Mouse (Mus musculus) midbrain, postnatal 0 days (tissue): Measurements from ENCODE around the gene Zdhhc16. TPM values are rescaled to one million over a fixed set of nuclear protein-coding genes. Genes with fewer than 3 reads are reported as not detected.

ENCODE experiments used
- ATAC-seq: fragments of 200-750 bp; cut with Nextera tagmentation; 2 replicates; pipeline ENCODE4 v1.8.0; 2017; ENCODE audit warnings: moderate number of reproducible peaks, mild to moderate bottlenecking, moderate TSS enrichment, moderate library complexity; ENCODE audit not compliant: low FRiP score
- DNase-seq: peaks from one replicate; pipeline ENCODE4 v3.0.0-alpha.2; 2015; ENCODE audit warnings: low spot score
- H3K27ac ChIP-seq: fragments of 300-500 bp; sonication (generic); 2 replicates; pipeline ENCODE4 v1.5.1; 2014; ENCODE audit warnings: low read depth, mild to moderate bottlenecking, low read length, mixed read lengths
- H3K27me3 ChIP-seq: fragments of 300-500 bp; sonication (generic); 2 replicates; pipeline ENCODE4 v1.6.1; 2014; ENCODE audit warnings: low read length, control low read depth, mixed read lengths; ENCODE audit not compliant: insufficient read depth
- H3K36me3 ChIP-seq: fragments of 300-500 bp; sonication (generic); 2 replicates; pipeline ENCODE4 v1.6.1; 2014; ENCODE audit warnings: low read length, control low read depth, mixed read lengths; ENCODE audit not compliant: insufficient read depth
- H3K4me1 ChIP-seq: fragments of 300-500 bp; sonication (generic); 2 replicates; pipeline ENCODE4 v1.6.1; 2014; ENCODE audit warnings: mild to moderate bottlenecking, control low read depth, antibody characterized with exemption, low read length, mixed read lengths; ENCODE audit not compliant: insufficient read depth
- H3K4me2 ChIP-seq: fragments of 300-500 bp; sonication (generic); 2 replicates; pipeline ENCODE4 v1.6.1; 2014; ENCODE audit warnings: low read depth, mild to moderate bottlenecking, low read length, mixed read lengths; ENCODE audit not compliant: poor library complexity, severe bottlenecking
- H3K4me3 ChIP-seq: fragments of 300-500 bp; sonication (generic); 2 replicates; pipeline ENCODE4 v1.5.1; 2014; ENCODE audit warnings: low read depth, mild to moderate bottlenecking, low read length, moderate library complexity
- H3K9ac ChIP-seq: fragments of 300-500 bp; sonication (generic); replicated peaks from 2 replicates; pipeline ENCODE4 v1.6.1; 2014; ENCODE audit warnings: mild to moderate bottlenecking, low read length, moderate library complexity, mixed read lengths; ENCODE audit not compliant: poor library complexity, severe bottlenecking
- H3K9me3 ChIP-seq: fragments of 300-500 bp; sonication (generic); 2 replicates; pipeline ENCODE4 v1.6.1; 2016; ENCODE audit warnings: low read length, control low read depth
- CTCF ChIP-seq: IDR thresholded peaks from 2 replicates; pipeline ENCODE4 v1.5.1; 2016; ENCODE audit warnings: antibody characterized with exemption, mild to moderate bottlenecking
- WGBS: fragments of 180-500 bp; shearing (Covaris S2); extraction: QIAGEN DNeasy Blood & Tissue Kit; methylation state at CpG from one replicate; pipeline ENCODE4 v1.1.7; 2014; 5-methylcytosine and 5-hydroxymethylcytosine counted together
- polyA plus RNA-seq: library from polyadenylated mRNA; unstranded; fragments of >200 nt; fragmentation: Nextera tagmentation; extraction: Ambion mirVana; gene quantifications from 2 replicates; pipeline ENCODE4 v1.2.1, GENCODE M21; 2015
- total RNA-seq: library from RNA; depleted of rRNA; stranded (reverse); fragments of >200 nt; gene quantifications from 2 replicates; pipeline ENCODE4 v1.2.3, GENCODE M21; 2014

The Zdhhc16 gene
- total and polyA plus RNA-seq, 2 experiments from 2014 or later, result 49.2 to 86.7 TPM

- H3K9ac ChIP-seq, result peak within 1 kb of the TSS; percentile 76
- DNase-seq, result peak; percentile 99
- H3K36me3 ChIP-seq, result no peaks in the 10 kb centered on the region
- ATAC-seq, result peak; percentile 95
- TF ChIP-seq CTCF, result peak; percentile 35; the same call in 1 of the 2 replicates
- under 1% methylated on average over 47 of the region's 68 CpGs for WGBS
- H3K27me3 ChIP-seq, result 0 out of 2 replicates have a peak, but pooled peaks cover 4% of the 10 kb centered on the region
- peak within 1 kb of the TSS; percentile 99 for H3K4me2 ChIP-seq
- H3K4me3 ChIP-seq, result peak within 1 kb of the TSS; percentile 86
- H3K9me3 ChIP-seq, result no peaks in the 10 kb centered on the region
- peak within 1 kb of the TSS; percentile 80 for H3K27ac ChIP-seq
- H3K4me1 ChIP-seq, result no peaks in the 10 kb centered on the region
Measured at GRCm38 (mm10) chr19:41980819-41981594, 47.7 kb downstream of the Zdhhc16 start, which contains the start of gene Mms19. Gene Mms19 (minus strand): TSS chr19:41981157.

GRCm38 (mm10) chr19:41981595-41981927 lies 48.3 kb downstream of the Zdhhc16 start, which contains the start of gene Ubtd1:
Gene Ubtd1 (plus strand): TSS chr19:41981763.
- no peak for DNase-seq
- no peak for TF ChIP-seq CTCF
- Histone ChIP-seq H3K36me3 (no peaks in the 10 kb centered on the region), H3K27me3 (0 out of 2 replicates have a peak, but pooled peaks cover 4% of the 10 kb centered on the region), H3K9ac (peak within 1 kb of the TSS; percentile 76), H3K4me1 (no peaks in the 10 kb centered on the region), H3K27ac (peak within 1 kb of the TSS; percentile 80), H3K9me3 (no peaks in the 10 kb centered on the region), H3K4me3 (peak within 1 kb of the TSS; percentile 86), H3K4me2 (peak within 1 kb of the TSS; percentile 99)
- ATAC-seq, result no peak
- 0% methylated on average over 22 of the region's 33 CpGs for WGBS

GRCm38 (mm10) chr19:41981931-41982790 lies 48.9 kb downstream of the Zdhhc16 start:
- no peaks in the 10 kb centered on the region for H3K36me3 ChIP-seq
- no peaks in the 10 kb centered on the region for H3K4me1 ChIP-seq
- ATAC-seq, result 0 out of 2 replicates have a peak, but pooled peaks have one; percentile 2
- no peak for DNase-seq
- H3K27ac ChIP-seq, result peak overlapping the region; percentile 71
- peak overlapping the region; percentile 99 for H3K4me2 ChIP-seq
- WGBS, result 0% methylated on average over 62 of the region's 74 CpGs
- 0 out of 2 replicates have a peak, but pooled peaks cover 4% of the 10 kb centered on the region for H3K27me3 ChIP-seq
- peak overlapping the region; percentile 86 for H3K4me3 ChIP-seq
- H3K9me3 ChIP-seq, result no peaks in the 10 kb centered on the region
- H3K9ac ChIP-seq, result peak overlapping the region; percentile 76
- no peak for TF ChIP-seq CTCF

- DNase-seq (no peak), ATAC-seq (no peak)
- 10% methylated on average over 4 of the region's 4 CpGs for WGBS
- Histone ChIP-seq H3K4me1 (no peaks in the 10 kb centered on the region), H3K27ac (no peak overlapping the region), H3K9me3 (no peaks in the 10 kb centered on the region), H3K9ac (no peak overlapping the region), H3K4me3 (peak overlapping the region; percentile 86; the same call in 1 of the 2 replicates), H3K4me2 (peak overlapping the region; percentile 99), H3K36me3 (no peaks in the 10 kb centered on the region), H3K27me3 (0 out of 2 replicates have a peak, but pooled peaks cover 4% of the 10 kb centered on the region)
- TF ChIP-seq CTCF, result no peak
Measured at GRCm38 (mm10) chr19:41982791-41983150, 49.5 kb downstream of the Zdhhc16 start.

- H3K36me3 ChIP-seq, result no peaks in the 10 kb centered on the region
- 0 out of 2 replicates have a peak, but pooled peaks cover 4% of the 10 kb centered on the region for H3K27me3 ChIP-seq
- DNase-seq, result no peak
- no peak overlapping the region for H3K4me3 ChIP-seq
- 91% methylated on average over 5 of the region's 5 CpGs for WGBS
- no peak for TF ChIP-seq CTCF
- no peak overlapping the region for H3K27ac ChIP-seq
- H3K4me1 ChIP-seq, result no peaks in the 10 kb centered on the region
- H3K4me2 ChIP-seq, result no peak overlapping the region
- ATAC-seq, result no peak
- no peaks in the 10 kb centered on the region for H3K9me3 ChIP-seq
- H3K9ac ChIP-seq, result no peak overlapping the region
Measured at GRCm38 (mm10) chr19:41985994-41986393, 52.7 kb downstream of the Zdhhc16 start.
